Mouse (Mus musculus) thymus, adult 18-20 months (tissue): Measurements from ENCODE around the gene 4921501E09Rik.
"Not testable (repeated sequence)": the region's sequence is repeated elsewhere in the genome, so short reads cannot be mapped to it uniquely, and the experiment has no call there.

Source experiments
- DNase-seq, 2 experiments: peaks; one replicate each; pipeline ENCODE4 v3.0.0; 2022; ENCODE audit warnings: mixed read lengths in 2 of 2

4921501E09Rik gene

DNA sequence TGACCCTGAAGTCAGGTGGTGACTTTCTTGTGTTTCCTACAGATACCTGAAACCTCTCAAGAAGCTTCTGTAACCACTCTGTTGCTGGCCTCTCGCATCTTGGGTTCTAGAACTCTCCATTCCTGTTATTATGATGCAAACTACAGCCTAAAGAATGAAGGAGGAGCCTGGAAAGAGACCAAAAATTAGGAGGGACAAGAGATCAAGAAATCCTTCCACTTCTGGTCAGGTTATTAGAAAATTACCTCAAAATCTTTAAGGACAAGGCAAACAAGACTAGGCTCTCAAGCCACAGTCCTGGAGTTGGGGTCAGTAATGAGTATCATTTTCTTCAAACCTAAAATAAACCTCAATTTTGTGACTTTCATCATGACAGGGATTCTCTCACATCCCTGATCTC, at the start of gene 4921501E09Rik:
4921501E09Rik (minus strand) TSS at position 101 of the 400 bp plus-strand sequence.
- DNase-seq = no peak

DNA sequence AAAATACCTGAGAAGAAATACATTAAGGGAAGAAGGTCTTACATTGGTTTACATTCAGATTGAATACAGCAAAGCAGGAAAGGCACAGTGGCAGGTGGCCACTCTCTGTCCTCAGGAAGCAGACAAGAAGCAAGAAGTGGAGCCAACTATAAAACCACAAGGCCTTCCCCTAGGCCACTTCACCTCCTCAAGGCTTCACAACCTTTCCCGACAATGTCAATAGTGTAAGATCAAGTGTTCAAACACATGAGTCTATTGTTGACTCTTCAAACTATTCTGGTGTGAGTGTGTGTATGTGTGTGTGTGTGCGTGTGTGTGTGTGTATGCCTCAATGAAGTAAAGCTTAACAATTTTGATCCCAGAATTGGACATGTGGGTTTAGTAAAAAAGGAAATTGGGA, 29.5 kb upstream of the 4921501E09Rik start:
- DNase-seq = no peak

DNA sequence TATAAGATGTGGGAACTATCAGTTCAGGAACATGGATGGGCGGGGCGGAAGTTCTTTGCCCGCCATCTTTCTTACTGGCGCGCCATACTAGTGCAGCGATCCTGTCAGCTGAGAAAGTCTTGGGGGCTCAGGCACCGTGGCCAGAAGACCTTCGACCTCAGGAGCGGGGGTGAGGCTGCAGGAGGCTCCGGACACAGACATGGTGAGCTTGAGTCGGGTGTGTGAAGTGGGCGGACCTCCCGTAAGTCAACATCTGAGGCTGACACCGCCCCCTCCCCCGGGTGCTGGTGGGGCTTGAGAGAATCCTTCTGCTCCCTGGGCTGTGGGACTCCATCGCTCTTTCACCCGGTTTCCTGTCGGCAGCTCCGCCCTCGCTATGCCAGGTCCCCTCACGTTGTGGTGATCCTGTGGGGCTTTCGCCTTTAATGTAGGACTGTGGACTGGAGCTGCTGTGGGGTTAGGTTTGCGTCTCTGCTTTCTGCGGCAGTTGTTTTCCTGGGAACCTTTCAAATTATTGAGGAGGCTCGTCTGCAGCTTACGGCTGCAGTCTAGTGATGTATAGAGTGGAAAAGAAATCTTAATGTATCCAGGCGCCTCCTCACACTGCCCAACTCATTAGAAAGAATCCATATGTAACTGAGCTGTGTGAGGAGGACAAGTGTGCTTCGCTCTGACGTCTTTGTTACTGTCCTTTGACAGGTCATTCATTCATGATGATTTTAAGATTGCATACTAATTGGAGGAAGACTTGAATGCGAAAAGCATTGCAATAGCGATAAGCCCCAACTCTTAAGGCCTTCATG, 24.7 kb upstream of the 4921501E09Rik start:
- DNase-seq = peak; percentile 50 to 65

DNA sequence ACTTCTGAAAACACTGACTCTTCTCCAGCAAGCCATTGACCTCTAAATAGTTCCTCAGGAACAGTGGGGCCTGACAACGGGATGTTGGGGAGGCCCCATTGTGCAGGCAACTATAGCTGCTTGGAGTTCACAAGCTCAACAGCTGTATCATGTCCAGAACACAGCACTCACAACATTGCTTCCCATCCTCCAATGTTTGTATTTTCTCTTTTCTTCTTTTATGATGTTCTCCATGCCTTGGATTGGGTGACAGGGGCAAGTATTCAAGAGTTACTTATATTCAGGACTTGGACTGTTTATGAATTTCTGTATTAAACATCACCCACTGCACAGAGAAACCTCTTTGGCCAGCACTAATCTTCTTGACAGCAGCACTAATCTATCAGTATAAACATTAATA, 23.8 kb upstream of the 4921501E09Rik start:
- DNase-seq = no peak

DNA sequence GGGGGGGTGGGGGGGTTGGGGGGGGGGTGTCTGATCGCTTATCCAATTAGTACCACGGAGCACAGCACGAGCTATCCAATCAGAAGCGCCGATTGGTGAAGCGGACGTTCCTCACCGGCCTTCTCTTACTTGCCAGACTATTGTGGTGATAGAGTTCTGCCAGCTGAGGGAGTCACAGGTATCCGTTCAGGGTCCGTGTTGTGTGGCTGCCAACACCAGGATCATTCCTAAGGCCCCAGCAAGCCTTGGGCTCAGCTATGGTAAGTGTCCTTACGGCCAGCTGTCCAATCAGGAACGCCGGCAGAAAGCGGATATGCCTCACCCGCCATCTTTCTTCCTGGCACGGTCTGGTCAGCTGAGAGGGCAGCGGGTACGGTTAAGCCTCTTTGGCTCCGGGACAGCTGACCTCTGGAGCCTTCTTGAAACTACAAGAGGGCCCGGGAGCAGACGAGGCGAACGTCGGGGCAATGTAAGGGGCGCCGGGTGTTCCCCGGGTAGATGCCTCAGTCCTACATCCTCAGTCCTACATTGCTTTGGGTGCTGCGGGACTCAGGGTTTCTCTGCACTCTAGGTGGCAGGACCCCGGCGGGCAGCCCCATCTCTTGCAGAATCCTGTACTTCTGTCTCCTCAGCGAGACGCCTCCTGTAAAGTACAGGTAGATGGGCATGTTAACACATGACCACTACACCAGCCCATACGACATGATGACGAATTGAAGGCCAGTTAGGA, 21.5 kb upstream of the 4921501E09Rik start, which contains the start of gene Zfp563:
Zfp563 (plus strand) TSS at position 91 of the 730 bp plus-strand sequence.
- DNase-seq = peak; percentile 64 to 75

DNA sequence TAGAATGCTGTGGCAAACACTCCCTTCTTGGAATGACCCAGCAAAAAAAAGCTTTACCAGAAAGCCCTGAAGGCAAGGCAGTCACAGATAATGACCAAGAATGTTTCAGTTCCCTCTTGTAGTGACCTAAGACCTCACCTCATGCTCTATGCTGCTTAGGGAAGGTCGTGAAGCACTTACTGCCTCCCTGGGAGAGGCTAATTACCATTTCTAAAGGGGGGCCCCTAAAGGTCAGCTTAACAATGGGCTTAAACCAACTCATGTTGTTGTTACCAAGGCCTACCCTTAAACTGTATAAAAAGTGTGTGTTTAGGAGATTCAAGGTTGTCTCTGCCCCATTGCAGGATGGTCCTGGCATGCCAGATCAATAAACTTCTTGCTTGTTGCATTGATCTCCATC, 4.9 kb downstream of the 4921501E09Rik start:
- DNase-seq = no peak

DNA sequence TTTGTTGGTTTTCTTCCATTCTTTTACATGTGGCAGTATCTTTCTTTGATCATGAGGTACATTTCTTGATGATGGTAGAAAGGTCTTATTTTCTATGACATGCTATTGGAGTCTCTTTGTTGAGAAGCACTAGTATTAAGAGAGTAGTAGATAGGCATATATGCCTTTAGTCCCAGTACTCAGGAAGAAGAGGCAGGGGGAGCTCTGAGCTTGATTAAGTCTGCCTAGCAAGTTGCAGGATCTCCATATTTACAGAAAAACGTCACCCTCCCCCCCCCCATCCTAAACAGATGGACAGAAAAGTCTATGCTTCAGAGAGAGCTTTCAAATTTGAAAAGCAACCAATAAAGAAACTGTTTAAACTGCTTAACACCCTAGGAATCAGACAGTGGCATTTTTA, 9.1 kb downstream of the 4921501E09Rik start:
- no peak for DNase-seq

DNA sequence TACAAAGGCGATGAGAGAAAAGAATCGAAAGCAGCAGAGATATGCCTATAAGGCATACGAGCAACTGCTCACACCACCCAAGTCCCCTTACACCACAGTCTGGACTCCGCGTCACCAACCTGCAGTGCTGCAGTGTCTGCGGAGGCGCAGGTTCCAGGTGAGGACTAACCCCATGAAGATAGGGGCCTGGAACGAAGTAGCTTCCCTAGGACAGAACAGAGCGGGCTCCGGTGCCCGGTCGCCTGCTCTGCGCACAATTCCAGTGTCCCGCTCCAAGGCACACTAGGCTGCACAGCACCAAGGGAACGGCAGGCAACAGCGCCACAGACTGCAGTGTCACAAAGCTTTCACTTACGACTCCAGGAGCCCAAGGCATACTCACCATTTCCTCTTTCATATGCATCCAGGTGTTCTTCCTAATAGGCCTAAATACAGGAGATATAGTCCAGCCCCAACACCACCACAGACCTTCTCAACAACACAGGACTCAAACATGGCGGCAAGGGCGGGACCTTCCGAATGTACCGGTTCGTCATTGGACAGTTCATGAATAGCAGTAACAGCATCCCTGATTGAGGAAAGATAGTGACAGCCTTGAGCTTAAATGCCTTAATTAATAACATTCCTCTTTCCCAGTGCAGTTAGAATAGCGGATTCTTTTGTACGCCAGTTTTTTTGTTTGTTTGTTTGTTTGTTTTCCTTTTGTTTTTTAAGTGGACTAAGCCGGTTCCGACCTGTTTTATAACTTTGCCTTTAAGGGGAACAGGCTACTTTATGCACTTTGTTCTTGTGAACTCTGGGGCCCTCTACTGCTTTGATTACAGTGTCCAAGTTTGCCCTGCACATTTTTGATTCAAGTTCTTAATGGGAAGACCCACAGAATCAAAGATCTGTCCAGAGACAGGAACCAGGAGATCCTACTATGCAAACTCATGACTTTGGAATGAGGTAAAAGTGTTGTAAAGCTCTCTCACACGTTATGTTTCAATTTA, 34.7 kb downstream of the 4921501E09Rik start, which contains the start of gene Zfp763:
Zfp763 (minus strand) TSS at position 503 of the 992 bp plus-strand sequence.
- peak; percentile 38 to 65 for DNase-seq

DNA sequence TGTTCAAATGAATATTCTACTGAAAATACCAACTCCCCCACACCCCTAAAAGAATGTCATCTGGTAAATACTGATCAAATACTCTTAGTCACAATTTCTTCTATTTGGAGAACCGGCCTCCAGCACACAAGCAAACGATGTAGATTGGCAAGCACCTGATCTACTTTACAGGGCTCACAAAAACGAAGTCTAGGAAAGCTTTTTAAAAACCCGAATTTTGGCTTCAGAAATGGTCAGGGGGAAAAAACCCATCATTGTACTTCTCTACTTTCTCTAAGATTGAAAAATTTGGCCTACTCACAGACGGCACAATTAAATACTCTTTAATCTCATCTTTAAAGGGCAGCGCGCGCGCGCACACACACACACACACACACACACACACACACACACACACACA, 35.5 kb downstream of the 4921501E09Rik start:
- no peak for DNase-seq

DNA sequence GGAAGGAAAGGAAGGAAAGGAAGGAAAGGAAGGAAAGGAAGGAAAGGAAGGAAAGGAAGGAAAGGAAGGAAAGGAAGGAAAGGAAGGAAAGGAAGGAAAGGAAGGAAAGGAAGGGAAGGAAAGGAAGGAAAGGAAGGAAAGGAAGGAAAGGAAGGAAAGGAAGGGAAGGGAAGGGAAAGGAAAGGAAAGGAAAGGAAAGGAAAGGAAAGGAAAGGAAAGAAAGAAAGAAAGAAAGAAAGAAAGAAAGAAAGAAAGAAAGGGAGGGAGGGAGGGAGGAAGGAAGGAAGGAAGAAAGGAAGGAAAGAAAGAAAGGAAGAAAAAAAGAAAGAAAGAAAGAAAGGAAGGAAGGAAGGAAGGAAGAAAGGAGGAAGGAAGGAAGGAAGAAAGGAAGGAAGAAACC, 47.4 kb downstream of the 4921501E09Rik start:
- not testable (repeated sequence) for DNase-seq
